Mouse (Mus musculus) heart, postnatal 25 days (tissue): ENCODE measurements around the gene Fxn. TPM values are rescaled to one million over a fixed set of nuclear protein-coding genes. Genes with fewer than 3 reads are reported as not detected.

Experiments used
- total RNA-seq, 2 experiments: library from RNA; stranded (reverse); gene quantifications; 2 replicates each; pipeline ENCODE4 v1.2.3; 2021

Gene Fxn
- total RNA-seq, 2 experiments from 2014 or later: 27.7 to 28.9 TPM

Other genes starting within 250 kb of the Fxn start
- gene Fam189a2, start 249.6 kb downstream of the Fxn start, total RNA-seq: 10 to 100 TPM; 49.6 to 53.1 TPM
- 10 to 100 TPM; 19.7 to 22.1 TPM for gene Tjp2, start 55.6 kb downstream of the Fxn start, total RNA-seq
- gene Fam122a, start 196.8 kb upstream of the Fxn start, total RNA-seq: 10 to 100 TPM; 19.9 to 20.9 TPM